Mouse (Mus musculus): ENCODE data around the gene Pyy.

DNA sequence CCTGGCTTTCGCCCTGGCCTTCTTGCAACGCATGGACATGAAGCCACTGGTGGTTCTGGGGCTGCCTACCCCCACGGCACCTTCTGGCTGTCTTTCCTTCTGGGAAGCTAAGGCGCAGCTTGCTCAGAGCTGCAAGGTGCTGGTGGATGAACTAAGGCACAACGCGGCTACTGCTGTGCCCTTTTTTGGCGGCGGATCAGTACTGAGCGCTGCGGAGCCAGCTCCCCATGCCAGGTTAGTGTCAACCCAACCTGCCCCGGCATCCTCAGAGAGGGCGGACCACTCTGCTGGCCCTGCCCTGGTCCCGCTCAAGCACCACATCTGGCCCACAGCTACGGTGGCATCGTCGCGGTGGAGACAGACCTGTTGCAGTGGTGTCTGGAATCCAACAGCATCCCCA, 38.9 kb upstream of the Pyy start:
- no peak for TF ChIP-seq CTCF (IDR thresholded peaks at IDR 0.05; ENCODE audit: low read depth, low read length)
- no peak for TF ChIP-seq GATA1 (IDR thresholded peaks at IDR 0.05; ENCODE audit: borderline replicate concordance, low read length)
- no peak for TF ChIP-seq TAL1 (conservative IDR thresholded peaks at IDR 0.05; ENCODE audit: low read depth, low read length)
